Mouse (Mus musculus) megakaryocyte progenitor cell, adult 5-6 weeks (primary cell): ENCODE data around the gene Fcor. TPM values are rescaled to one million over a fixed set of nuclear protein-coding genes. Genes with fewer than 3 reads are reported as not detected.
A peak's percentile ranks its signal among the peaks of the same experiment; 100 is the strongest.

Experiments
- ATAC-seq: replicated peaks from 2 replicates; pipeline ENCODE4 v1.8.0; 2016; ENCODE audit warnings: mild to moderate bottlenecking, moderate TSS enrichment, inconsistent platforms; ENCODE audit not compliant: poor library complexity
- total RNA-seq, 2 experiments: library from RNA; stranded (forward) in 1 of 2; stranded (reverse) in 1 of 2; fragments of 157-497, 149-512 nt in 1 of 2; fragments of 200-1000 nt in 1 of 2; gene quantifications; 2 replicates each; pipeline versions ENCODE4 v1.2.3 to v1.2.4; 2015 to 2017

Gene Fcor
- total RNA-seq, 2 experiments from 2014 or later, result 15.2 to 22.6 TPM

- peak; percentile 77 for ATAC-seq
Measured at GRCm38 (mm10) chr8:3676131-3676992, 4.2 kb upstream of the Fcor start, which contains the start of gene Trappc5. TSS of gene Trappc5 (plus strand) at chr8:3676299.

GRCm38 (mm10) chr8:3674671-3675070 is 2.5 kb upstream of the Fcor start:
- no peak for ATAC-seq

GRCm38 (mm10) chr8:3670388-3670787 is 1.8 kb downstream of the Fcor start:
- peak; percentile 51 for ATAC-seq

- ATAC-seq, result peak; percentile 43
Measured at GRCm38 (mm10) chr8:3665507-3665906, 6.7 kb downstream of the Fcor start, which contains the start of gene Mcemp1. TSS of gene Mcemp1 (plus strand) at chr8:3665754.

GRCm38 (mm10) chr8:3664405-3664804 is 7.8 kb downstream of the Fcor start:
- peak; percentile 88 for ATAC-seq

- peak; percentile 64 for ATAC-seq
Measured at GRCm38 (mm10) chr8:3660889-3661288, 11.3 kb downstream of the Fcor start.

GRCm38 (mm10) chr8:3656725-3657381 is 15.3 kb downstream of the Fcor start:
- no peak for ATAC-seq

GRCm38 (mm10) chr8:3655526-3655925 is 16.6 kb downstream of the Fcor start, which contains the start of gene Retn:
TSS of gene Retn (plus strand) at chr8:3655770.
- no peak for ATAC-seq

- no peak for ATAC-seq
Measured at GRCm38 (mm10) chr8:3654726-3655508, 17.2 kb downstream of the Fcor start.

- ATAC-seq, result peak; percentile 12; the same call in 1 of the 2 replicates
Measured at GRCm38 (mm10) chr8:3652845-3653244, 19.3 kb downstream of the Fcor start.

- ATAC-seq, result peak; percentile 20; the same call in 1 of the 2 replicates
Measured at GRCm38 (mm10) chr8:3648990-3649389, 23.2 kb downstream of the Fcor start.

- ATAC-seq, result peak; percentile 59
Measured at GRCm38 (mm10) chr8:3648268-3648667, 23.9 kb downstream of the Fcor start.

GRCm38 (mm10) chr8:3647561-3647960 is 24.6 kb downstream of the Fcor start:
- ATAC-seq, result no peak

GRCm38 (mm10) chr8:3646824-3647531 is 25.2 kb downstream of the Fcor start:
- 0 out of 2 replicates have a peak, but pooled peaks have one; percentile 13 for ATAC-seq

GRCm38 (mm10) chr8:3645804-3646203 is 26.4 kb downstream of the Fcor start:
- ATAC-seq, result peak; percentile 89

- ATAC-seq, result peak; percentile 54
Measured at GRCm38 (mm10) chr8:3631478-3631875, 40.7 kb downstream of the Fcor start.

- peak; percentile 91 for ATAC-seq
Measured at GRCm38 (mm10) chr8:3630647-3631477, 41.3 kb downstream of the Fcor start, which contains the start of gene Stxbp2. TSS of gene Stxbp2 (plus strand) at chr8:3630955.

- peak; percentile 61 for ATAC-seq
Measured at GRCm38 (mm10) chr8:3628014-3628413, 44.1 kb downstream of the Fcor start.

- ATAC-seq, result no peak
Measured at GRCm38 (mm10) chr8:3626971-3627370, 45.2 kb downstream of the Fcor start.
